Mouse (Mus musculus): ENCODE measurements around the gene Chrna9. TPM values are rescaled to one million over a fixed set of nuclear protein-coding genes. Genes with fewer than 3 reads are reported as not detected.

Gene Chrna9
- polyA plus RNA-seq, 1 experiment from 2014 or later: not detected

DNA sequence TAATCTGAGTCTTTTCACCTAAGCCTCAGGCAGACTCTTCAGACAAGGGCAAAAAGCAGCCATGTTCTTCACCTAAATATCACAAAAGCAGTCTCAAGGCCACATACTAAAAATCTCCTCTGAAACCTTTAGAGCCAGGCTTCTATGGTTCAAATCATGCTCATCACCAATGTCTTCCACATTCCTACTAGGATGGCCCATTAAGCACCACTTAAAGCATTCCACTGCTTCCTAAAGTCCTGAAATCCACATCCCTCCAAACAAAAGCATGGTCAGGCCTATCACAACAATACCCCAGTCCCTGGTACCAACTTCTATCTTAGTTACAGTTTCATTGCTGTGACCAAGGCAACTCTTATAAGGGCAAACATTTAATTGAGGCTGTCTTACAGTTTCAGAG, 63.1 kb downstream of the Chrna9 start:
- TF ChIP-seq CTCF (IDR thresholded peaks at IDR 0.05; ENCODE audit: low read depth) (no peak), EP300 (IDR thresholded peaks at IDR 0.05; ENCODE audit: low read depth) (no peak)
- no peak overlapping the region for H3K4me3 ChIP-seq (ENCODE audit: low read depth, low read length)
- no peak overlapping the region for H3K9ac ChIP-seq (replicated peaks)
- no peaks in the 10 kb centered on the region for H3K9me3 ChIP-seq (ENCODE audit: low read length)
- no peak overlapping the region for H3K4me2 ChIP-seq (ENCODE audit: low read depth, low read length)
- ATAC-seq: no peak
- no peak for DNase-seq
- H3K4me1 ChIP-seq (ENCODE audit: insufficient read depth): no peaks in the 10 kb centered on the region
- no peaks in the 10 kb centered on the region for H3K27me3 ChIP-seq (ENCODE audit: insufficient read depth, low read length)
- no peak overlapping the region for H3K27ac ChIP-seq (ENCODE audit: low read depth)
- no peaks in the 10 kb centered on the region for H3K36me3 ChIP-seq (replicated peaks; ENCODE audit: insufficient read depth, low read length)

- no peak for DNase-seq
- no peak overlapping the region for H3K4me3 ChIP-seq (ENCODE audit: low read depth, low read length)
- TF ChIP-seq EP300 (IDR thresholded peaks at IDR 0.05; ENCODE audit: low read depth): no peak
- no peak for TF ChIP-seq CTCF (IDR thresholded peaks at IDR 0.05; ENCODE audit: low read depth)
- no peaks in the 10 kb centered on the region for H3K9me3 ChIP-seq (ENCODE audit: low read length)
- no peak for ATAC-seq
- no peak overlapping the region for H3K4me2 ChIP-seq (ENCODE audit: low read depth, low read length)
- H3K27ac ChIP-seq (ENCODE audit: low read depth): no peak overlapping the region
- no peaks in the 10 kb centered on the region for H3K36me3 ChIP-seq (replicated peaks; ENCODE audit: insufficient read depth, low read length)
- WGBS (ENCODE audit: insufficient replicate concordance): 82% methylated on average over 7 of the region's 7 CpGs
- no peaks in the 10 kb centered on the region for H3K27me3 ChIP-seq (ENCODE audit: insufficient read depth, low read length)
- no peak overlapping the region for H3K9ac ChIP-seq (replicated peaks)
- H3K4me1 ChIP-seq (ENCODE audit: insufficient read depth): peaks cover under 1% of the 10 kb centered on the region; the same call in 1 of the 2 replicates
Measured at GRCm38 (mm10) chr5:65999106-65999505, 64.4 kb downstream of the Chrna9 start.

- no peak for TF ChIP-seq CTCF (IDR thresholded peaks at IDR 0.05; ENCODE audit: low read depth)
- no peak for TF ChIP-seq EP300 (IDR thresholded peaks at IDR 0.05; ENCODE audit: low read depth)
- H3K4me3 ChIP-seq (ENCODE audit: low read depth, low read length): no peak overlapping the region
- WGBS (ENCODE audit: insufficient replicate concordance): 75% methylated on average over 7 of the region's 7 CpGs
Measured at GRCm38 (mm10) chr5:66000074-66000473, 65.4 kb downstream of the Chrna9 start.

GRCm38 (mm10) chr5:66000567-66001125, 65.9 kb downstream of the Chrna9 start:
- H3K9me3 ChIP-seq (ENCODE audit: low read length): no peaks in the 10 kb centered on the region
- DNase-seq: no peak
- H3K27ac ChIP-seq (ENCODE audit: low read depth): no peak overlapping the region
- no peak overlapping the region for H3K4me3 ChIP-seq (ENCODE audit: low read depth, low read length)
- no peaks in the 10 kb centered on the region for H3K27me3 ChIP-seq (ENCODE audit: insufficient read depth, low read length)
- H3K36me3 ChIP-seq (replicated peaks; ENCODE audit: insufficient read depth, low read length): no peaks in the 10 kb centered on the region
- H3K4me1 ChIP-seq (ENCODE audit: insufficient read depth): peaks cover 7% of the 10 kb centered on the region; the same call in 1 of the 2 replicates
- 40% methylated on average over 6 of the region's 6 CpGs for WGBS (ENCODE audit: insufficient replicate concordance)
- TF ChIP-seq CTCF (IDR thresholded peaks at IDR 0.05; ENCODE audit: low read depth) (no peak), EP300 (IDR thresholded peaks at IDR 0.05; ENCODE audit: low read depth) (no peak)
- no peak overlapping the region for H3K9ac ChIP-seq (replicated peaks)
- H3K4me2 ChIP-seq (ENCODE audit: low read depth, low read length): no peak overlapping the region
- no peak for ATAC-seq

More at GRCm38 (mm10) chr5:66000074-66000473, 65.4 kb downstream of the Chrna9 start:
- Histone ChIP-seq H3K9ac (replicated peaks) (no peak overlapping the region), H3K36me3 (replicated peaks; ENCODE audit: insufficient read depth, low read length) (no peaks in the 10 kb centered on the region), H3K4me2 (ENCODE audit: low read depth, low read length) (no peak overlapping the region), H3K27ac (ENCODE audit: low read depth) (no peak overlapping the region), H3K4me1 (ENCODE audit: insufficient read depth) (peaks cover 5% of the 10 kb centered on the region; the same call in 1 of the 2 replicates), H3K9me3 (ENCODE audit: low read length) (no peaks in the 10 kb centered on the region), H3K27me3 (ENCODE audit: insufficient read depth, low read length) (no peaks in the 10 kb centered on the region)
- no peak for DNase-seq
- 0 out of 2 replicates have a peak, but pooled peaks have one; percentile 21 for ATAC-seq

DNA sequence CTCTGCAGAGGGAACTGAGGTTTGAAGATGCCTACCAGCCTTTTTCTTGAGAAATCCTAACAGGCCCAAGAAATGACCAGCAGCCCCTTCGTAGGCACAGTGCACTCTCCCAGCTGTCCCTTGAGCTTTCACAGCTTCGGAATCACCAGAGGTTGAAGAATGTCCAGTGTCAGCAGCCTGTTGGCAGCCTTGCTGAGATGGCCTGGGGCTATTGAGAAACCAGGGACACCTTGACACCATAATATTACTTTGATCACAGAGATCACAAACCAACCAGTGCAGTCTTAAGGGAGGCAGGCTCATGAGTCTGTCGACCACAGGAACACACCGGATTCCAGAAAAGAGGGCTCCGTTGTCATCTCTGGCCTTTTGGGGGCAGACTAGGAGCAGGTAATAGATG, 66.5 kb downstream of the Chrna9 start:
- H3K9ac ChIP-seq (replicated peaks): no peak overlapping the region
- no peak overlapping the region for H3K27ac ChIP-seq (ENCODE audit: low read depth)
- H3K4me3 ChIP-seq (ENCODE audit: low read depth, low read length): no peak overlapping the region
- ATAC-seq (no peak), DNase-seq (no peak)
- no peak for TF ChIP-seq EP300 (IDR thresholded peaks at IDR 0.05; ENCODE audit: low read depth)
- TF ChIP-seq CTCF (IDR thresholded peaks at IDR 0.05; ENCODE audit: low read depth): no peak
- 78% methylated on average over 5 of the region's 5 CpGs for WGBS (ENCODE audit: insufficient replicate concordance)
- H3K36me3 ChIP-seq (replicated peaks; ENCODE audit: insufficient read depth, low read length): no peaks in the 10 kb centered on the region
- no peak overlapping the region for H3K4me2 ChIP-seq (ENCODE audit: low read depth, low read length)
- H3K4me1 ChIP-seq (ENCODE audit: insufficient read depth): peaks cover 7% of the 10 kb centered on the region; the same call in 1 of the 2 replicates
- H3K9me3 ChIP-seq (ENCODE audit: low read length): no peaks in the 10 kb centered on the region
- no peaks in the 10 kb centered on the region for H3K27me3 ChIP-seq (ENCODE audit: insufficient read depth, low read length)

- 42% methylated on average over 14 of the region's 14 CpGs for WGBS (ENCODE audit: insufficient replicate concordance)
- no peak within 1 kb of the TSS for H3K4me3 ChIP-seq (ENCODE audit: low read depth, low read length)
- no peaks in the 10 kb centered on the region for H3K27me3 ChIP-seq (ENCODE audit: insufficient read depth, low read length)
- H3K27ac ChIP-seq (ENCODE audit: low read depth): peak within 1 kb of the TSS; percentile 30; the same call in 1 of the 2 replicates
- peak; percentile 31; the same call in 1 of the 2 replicates for ATAC-seq
- H3K4me1 ChIP-seq (ENCODE audit: insufficient read depth): peaks cover 7% of the 10 kb centered on the region; the same call in 1 of the 2 replicates
- H3K9ac ChIP-seq (replicated peaks): 0 out of 2 replicates have a peak within 1 kb of the TSS, but pooled peaks have one; percentile 13
- DNase-seq: no peak
- no peak for TF ChIP-seq EP300 (IDR thresholded peaks at IDR 0.05; ENCODE audit: low read depth)
- no peak for TF ChIP-seq CTCF (IDR thresholded peaks at IDR 0.05; ENCODE audit: low read depth)
- H3K9me3 ChIP-seq (ENCODE audit: low read length): no peaks in the 10 kb centered on the region
- peak within 1 kb of the TSS; percentile 60 for H3K4me2 ChIP-seq (ENCODE audit: low read depth, low read length)
- no peaks in the 10 kb centered on the region for H3K36me3 ChIP-seq (replicated peaks; ENCODE audit: insufficient read depth, low read length)
Measured at GRCm38 (mm10) chr5:66004134-66004925, 69.6 kb downstream of the Chrna9 start, which contains the start of gene 9130230L23Rik. Gene 9130230L23Rik (minus strand): TSS chr5:66004285.

Measured in liver, postnatal 0 days (tissue).